Mouse (Mus musculus): ENCODE data around the gene Setd7.
"Not testable (repeated sequence)": the region's sequence is repeated elsewhere in the genome, so short reads cannot be mapped to it uniquely, and the experiment has no call there.

The Setd7 gene

DNA sequence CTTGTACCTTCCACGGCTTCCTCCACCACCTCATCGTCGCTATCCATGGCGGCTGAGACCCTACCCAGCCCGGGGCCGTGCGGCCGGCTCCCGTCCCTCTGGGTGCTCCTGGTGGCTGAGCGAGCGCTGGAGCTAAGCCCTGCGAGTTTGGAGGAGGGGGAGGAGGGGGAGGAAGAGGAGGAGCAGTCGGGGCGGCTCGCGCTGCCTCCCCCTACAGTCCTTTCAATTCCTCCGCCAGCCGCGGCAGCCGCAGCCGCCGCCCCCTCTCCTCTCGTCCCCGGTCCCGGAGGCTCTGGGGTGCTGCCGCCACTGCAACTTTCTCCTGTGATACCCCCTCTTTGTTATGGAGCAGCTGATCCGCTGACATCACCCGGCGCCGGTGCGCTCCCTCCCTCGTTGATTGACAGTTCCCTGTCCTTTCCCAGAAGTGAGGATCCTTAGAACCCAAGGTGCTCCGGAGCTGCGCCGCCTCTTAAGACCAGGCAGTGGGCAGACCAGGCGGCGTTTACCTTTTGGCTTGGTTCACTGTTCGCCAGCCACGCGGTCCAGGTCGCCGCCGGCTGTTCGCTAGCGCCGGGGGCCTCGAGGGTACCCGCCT, at the start of gene Setd7:
Gene Setd7, minus strand, starts transcription at position 369 of the 598 bp plus-strand sequence.
- in situ Hi-C loops (cut with MboI, MseI), result no loop called here

DNA sequence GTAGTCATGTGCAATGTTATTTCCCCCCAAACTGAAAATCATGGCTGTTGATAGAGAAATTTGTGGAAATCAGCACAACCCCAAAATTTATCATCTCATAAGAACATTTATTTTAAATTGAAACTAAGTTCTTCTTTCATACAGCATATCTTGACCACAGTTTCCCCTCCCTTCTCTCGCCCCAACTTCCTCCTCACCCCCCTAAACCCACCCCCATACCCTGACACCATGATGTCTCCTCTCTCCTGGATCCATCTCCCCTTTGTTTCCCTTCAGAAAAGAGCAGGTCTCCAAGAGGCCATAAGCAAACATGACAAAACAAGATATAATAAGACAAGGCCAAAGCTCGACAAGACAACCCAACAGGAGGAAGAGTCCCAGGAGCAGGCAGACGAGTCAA, 43.8 kb upstream of the Setd7 start:
- in situ Hi-C loops (cut with MboI, MseI), result no loop called here

DNA sequence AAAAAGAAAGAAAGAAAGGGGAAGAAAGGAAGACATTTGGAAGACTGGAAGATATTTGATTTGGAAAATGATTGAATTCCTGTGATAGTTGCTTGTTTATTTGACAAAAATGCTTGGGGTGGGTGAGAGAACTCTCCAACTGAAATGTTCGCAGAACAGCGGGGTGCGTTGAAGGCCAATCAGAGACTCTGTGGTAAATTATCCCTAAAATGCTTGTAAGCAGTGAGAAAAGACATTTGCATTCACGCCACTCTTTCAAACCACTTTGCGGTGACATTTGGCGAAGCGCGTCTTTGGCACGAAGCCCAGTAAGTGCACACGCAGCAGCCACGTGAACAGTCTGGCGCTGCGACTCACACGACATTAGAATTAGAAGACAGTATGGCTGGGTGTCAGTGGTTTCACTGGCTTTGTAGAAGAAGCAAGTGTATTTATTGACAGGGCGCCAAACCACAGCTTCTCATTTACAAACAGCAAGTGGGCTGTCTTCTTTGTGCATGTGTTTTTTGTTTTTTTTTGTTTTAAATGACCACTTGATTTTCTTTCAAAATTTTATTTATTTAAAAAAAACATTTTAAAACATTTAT, 43.1 kb upstream of the Setd7 start:
- in situ Hi-C loops (cut with MboI, MseI), result no loop called here

DNA sequence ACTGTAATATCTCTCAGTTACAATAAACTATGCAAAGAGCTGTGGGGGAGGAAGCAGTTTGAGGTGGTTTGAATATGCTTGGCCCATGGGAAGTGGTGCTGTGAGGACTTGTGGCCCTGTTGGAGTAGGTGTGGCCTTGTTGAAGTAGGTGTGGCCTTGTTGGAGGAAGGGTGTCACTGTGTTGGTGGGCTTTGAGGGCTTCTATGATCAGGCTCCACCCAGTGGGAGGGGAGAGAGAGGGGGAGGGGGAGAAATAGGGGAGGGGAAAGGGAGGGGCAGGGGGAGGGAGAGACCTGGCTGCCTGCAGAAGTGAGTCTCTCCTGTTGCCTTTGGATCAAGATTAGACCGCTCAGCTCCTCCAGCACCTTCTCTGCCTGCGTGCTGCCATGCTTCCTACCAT, 40.8 kb upstream of the Setd7 start:
- in situ Hi-C loops (cut with MboI, MseI), result no loop called here

DNA sequence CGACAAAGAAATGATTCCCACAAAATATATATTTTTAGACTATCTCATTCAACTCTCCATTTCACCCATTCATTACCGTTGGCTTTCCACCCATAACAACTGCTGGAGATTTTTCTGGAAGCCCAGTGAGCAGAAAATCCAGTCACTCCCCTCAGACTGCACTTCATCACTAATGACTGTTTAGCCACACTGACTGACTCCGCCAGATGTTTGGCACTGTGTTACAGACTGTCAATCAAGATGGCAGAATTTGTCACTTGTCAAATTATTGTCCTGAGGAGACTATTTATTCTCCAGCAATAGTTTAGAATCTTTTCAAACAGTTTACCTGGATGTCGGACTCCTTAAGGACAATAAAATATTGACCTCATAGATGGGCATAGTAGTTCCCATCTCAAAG, 40.0 kb upstream of the Setd7 start:
- in situ Hi-C loops (cut with MboI, MseI), result no loop called here

DNA sequence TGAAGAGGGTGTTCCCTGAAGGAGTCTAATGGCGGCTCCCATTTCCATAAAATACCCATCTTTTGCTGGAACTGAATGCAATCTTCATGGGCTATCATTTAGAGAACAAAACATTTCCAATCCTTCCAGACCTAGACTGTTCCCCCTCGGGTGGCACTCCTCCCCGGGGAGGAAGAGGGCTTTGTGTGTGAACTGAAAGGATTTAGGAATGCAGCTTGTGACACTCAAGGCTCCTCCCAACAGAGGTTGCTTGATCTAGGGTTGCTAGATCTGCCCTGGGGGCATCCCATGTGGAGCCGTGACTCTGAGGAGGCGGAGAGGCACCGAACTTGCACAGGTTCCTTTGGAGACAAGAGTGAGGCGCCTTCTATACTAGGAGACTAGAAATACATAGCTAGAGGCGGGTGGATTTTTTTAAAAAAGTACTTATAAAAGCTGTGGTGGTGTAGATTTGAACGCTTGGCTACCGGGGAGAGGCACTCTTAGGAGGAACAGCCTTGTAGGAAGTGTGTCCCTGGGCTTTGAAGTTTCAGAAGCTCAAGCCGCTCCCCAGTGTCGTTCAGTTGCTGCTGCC, 38.5 kb upstream of the Setd7 start:
- in situ Hi-C loops (cut with MboI, MseI), result no loop called here

DNA sequence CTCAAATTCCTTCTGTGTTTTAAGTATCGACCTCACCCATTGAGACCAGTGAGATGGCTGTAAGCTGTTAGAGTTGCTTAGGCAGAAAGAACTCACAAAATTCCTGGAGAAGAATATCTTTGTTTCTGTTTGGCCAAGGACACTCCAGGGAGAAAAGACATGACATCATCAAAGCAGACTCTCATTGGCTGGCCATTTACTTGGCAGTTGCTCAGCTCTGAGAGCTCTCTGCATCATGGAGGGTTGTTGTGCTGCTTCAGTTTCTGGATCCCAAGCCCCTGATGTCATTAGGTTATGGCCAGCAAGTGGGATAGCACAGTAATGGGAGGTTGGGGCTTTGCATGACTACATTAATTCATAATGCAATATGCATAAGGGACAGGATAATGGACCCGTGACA, 35.9 kb upstream of the Setd7 start:
- in situ Hi-C loops (cut with MboI, MseI), result no loop called here

DNA sequence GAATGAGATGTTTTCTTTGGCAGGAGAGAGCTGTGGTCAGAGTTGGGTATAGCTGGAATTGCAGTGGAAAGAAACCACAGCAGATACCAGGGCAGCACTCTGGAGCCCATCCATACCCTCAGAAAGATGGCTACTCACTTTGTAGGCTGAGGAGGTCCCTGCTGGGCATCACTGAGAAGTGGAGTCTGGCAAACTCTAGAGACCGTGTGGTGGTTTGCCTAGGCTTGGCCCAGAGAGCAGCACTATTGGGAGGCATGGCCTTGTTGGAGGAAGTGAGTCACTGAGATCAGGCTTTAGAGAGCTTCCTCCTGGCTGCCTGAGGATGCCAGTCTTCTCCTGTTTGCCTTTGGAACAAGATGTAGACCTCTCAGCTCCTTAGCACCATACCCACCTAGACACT, 32.8 kb upstream of the Setd7 start:
- in situ Hi-C loops (cut with MboI, MseI), result no loop called here

DNA sequence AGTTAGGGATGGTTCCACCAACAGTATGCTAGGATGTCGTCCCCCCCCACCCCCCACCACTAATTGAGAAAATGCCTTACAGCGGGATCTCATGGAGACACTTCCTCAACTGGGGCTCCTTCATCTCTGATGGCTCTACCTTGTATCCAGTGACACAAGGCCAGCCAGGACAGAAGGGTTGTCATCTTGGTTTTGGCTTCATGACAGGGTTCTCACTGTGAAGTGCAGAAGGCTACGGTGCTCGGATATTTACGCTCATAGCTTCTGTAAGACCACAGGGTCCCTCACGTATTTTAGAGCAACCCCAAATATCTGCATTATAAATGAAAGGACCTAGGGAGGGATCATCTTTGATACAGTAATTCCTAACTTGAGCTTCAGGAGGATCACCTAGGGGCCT, 30.9 kb upstream of the Setd7 start:
- in situ Hi-C loops (cut with MboI, MseI), result no loop called here

DNA sequence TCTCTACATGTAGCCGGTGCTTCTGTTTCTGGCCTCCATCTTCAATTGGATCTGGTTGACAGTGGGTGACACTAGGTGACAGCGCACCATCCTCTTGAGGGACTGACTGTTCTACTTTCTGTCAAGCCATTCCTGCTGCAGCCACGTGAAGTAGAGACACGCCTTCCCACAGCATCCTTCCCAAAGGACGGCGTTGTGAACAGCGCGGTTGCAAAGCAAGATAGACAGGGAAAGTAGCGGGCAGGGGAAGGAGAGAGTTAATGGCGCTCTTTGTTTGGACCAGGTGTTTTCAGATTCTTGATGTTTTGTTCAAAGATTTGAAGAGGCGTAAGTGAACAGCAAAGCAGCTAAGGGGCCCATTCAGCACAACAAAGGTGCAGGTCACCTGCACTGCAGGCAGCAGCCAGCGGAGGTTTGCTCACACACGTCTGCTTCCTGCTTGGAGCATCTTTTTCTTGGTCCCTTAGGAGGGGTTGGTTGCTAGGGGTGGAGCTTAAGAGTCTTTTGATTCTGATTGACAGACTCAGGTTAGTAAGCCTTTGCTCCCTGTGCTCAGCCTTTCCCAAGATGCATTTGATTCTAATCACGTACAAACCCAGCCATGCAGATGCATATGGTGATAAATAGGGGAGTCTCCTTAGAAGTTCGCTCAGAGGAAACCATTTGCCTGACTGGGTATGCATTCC, 29.7 kb upstream of the Setd7 start:
- in situ Hi-C loops (cut with MboI, MseI), result no loop called here

DNA sequence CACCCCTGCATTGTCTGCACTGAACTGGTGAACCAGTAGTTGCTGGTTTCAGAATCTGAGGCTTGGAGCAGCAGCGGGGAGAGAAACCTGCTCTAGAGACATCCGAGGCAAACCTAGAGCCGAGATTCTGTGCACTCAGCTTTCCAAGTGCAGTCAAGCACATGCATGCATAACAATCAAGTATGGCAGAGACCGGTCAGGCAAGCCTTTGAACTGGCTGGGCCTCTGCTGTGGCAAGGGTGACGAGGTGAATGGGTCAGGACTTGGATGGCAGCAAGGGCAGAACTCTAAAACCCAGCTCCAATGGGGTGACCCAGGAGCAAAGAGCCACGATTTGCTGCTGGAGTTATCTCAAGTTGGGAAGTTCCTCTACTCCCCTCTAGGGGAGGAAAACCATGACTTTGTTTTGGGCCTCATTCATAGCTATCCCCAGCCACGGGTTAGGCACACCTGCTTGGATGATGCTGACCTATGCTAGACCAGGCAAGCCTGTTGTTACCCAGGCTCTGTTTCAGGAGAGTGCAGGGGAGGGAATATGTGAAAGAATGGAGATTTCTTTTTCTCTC, 27.1 kb upstream of the Setd7 start:
- in situ Hi-C loops (cut with MboI, MseI), result no loop called here

DNA sequence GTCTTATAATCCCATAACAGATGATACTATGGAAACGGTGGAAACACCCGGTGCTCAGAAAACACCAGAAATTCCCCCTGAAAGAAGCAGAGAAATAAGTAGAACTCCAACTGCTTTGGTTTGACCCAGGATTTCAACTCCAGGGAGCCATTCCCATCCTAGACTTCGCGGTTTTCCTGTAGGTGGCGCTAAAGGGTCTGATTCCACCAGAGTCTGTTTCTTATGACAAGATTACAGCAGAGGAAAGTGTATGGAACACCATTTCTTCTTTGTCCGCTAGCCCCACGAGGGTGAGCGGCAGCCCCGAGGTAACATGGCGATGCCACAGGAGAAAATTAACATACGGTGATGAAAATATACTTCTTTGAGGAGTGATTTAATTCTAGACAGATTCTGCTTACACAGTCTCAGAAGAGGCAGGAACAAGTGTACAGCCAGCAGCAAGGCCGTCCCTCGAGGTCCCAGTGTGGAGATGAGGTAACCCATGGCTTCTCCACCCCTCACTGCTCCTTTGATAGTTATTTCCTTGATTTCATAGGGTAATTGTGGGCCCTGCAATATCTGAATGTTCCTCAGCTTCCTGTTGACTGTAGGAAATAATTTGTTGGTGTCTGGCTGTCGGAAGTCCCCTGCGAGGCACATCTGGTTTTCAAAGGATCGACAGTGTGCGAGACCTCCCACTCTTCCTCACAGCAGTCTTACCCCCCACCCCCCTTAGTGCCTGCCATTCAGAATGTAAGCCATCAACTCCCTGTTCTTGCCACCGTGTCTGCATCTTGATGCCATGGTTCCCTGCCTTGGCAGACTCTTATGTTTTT, 23.1 kb upstream of the Setd7 start:
- in situ Hi-C loops (cut with MboI, MseI), result no loop called here

DNA sequence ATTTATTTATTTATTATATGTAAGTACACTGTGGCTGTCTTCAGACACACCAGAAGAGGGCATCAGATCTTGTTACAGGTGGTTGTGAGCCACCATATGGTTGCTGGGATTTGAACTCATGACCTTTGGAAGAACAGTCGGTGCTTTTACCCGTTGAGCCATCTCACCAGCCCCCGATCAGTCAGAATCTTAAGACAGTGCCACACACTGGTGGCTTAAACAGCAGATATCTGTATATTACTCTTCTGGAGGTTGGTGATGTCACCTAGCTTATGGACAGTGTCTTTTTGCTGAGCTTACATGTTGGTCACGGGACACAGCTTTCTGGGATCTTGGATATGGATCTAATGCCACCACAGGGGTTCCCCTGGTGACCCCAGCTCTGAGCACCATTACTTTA, 18.6 kb upstream of the Setd7 start:
- in situ Hi-C loops (cut with MboI, MseI), result not testable (repeated sequence)

DNA sequence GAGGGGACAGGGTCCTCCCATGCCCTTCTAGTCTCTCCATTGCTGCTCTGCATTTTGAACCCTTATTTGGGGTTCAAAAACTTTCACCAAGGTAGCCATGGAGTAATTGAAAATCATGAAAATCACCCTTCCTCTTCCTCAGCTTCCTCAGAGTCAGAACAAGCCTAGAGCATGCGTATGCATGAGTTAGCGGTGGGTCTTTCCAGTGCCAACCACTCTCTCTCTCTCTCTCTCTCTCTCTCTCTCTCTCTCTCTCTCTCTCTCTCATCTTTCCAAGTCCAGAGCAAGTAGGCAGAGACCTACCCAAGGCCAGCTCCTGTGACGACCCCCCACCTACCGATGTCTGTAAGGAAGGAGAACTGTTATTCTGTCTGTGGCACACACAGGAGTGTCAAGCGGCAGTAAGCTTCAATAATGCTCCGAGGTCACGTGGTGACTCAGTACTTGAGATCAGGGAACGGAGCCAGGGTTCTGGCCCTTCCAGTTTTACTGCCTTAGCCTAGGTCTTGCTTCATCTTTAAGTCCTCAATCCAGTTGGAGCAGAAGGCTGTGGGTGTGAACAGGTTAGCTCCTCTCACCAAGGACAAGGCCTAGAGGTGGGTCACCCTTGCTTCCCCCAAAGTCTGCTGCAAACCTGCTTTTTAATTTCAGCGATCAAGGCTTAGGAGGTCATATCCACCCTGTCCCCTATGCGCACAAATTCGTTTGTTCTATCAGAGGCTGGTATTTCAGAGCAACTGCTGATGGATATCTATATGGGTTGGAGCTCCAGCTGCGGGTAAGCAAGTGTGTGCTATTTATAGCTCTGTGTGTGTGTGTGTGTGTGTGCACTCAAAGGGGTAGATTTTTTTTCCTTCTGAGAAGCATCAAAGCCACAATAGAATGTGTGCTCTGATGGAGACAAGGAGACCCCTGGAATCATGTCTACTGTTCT, 17.4 kb upstream of the Setd7 start:
- in situ Hi-C loops (cut with MboI, MseI), result no loop called here

DNA sequence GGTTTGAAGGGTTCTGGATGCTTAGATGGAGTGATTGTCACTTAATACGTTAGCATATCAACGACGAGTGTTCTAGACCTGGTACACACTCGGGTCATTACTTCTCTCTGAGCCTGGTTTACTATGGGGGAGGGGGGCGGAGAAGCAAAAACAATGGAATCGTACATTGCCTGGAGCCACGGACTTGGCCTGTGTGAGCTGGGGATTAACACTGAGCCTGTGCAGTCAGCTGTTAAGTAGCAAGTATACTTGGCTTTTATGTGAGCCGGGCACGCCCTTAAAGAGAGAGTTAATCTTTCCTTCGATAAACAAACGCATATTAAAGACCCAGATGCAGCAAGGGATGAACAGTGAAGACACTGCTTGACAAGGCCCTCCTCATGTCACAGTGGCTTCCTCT, 16.7 kb upstream of the Setd7 start:
- in situ Hi-C loops (cut with MboI, MseI), result no loop called here

DNA sequence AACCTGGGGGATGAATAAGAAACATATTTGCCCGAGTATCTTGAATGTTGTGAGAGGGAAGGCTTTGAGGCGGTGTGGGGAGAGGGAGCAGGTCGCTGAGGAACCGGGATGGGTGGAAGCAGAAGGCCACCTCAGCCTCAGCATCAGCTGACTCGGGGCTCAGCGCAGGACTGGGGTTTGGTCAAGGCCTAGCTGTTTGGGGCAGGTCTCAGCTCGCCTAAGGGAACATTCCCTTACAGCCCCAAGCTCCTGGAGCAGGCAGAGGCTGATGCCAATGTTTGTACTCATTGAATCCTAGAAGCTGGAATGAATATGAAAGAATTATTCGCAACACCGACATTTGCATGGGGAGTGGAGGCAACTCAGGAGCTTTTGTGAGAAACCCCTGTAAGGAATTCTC, 13.2 kb upstream of the Setd7 start:
- in situ Hi-C loops (cut with MboI, MseI), result no loop called here

DNA sequence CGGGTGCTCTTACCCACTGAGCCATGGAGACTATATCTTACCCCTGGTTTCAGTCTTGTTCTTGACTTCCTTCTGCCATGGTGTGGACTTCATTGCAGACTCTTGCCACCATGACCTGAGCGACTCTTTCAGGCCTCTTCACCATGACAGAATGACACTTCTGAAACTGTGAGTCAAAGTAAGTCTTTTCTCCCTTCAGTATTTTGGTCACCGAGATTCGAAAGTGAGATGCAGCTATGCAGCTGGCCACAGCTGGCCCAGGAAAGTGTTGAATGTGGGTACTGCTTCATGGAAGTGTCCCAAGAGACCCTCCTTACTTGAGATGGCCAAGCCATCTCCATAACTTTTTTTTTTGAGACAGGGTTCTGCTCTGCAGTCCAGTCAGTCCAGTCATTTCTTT, 9.5 kb upstream of the Setd7 start:
- in situ Hi-C loops (cut with MboI, MseI), result no loop called here

DNA sequence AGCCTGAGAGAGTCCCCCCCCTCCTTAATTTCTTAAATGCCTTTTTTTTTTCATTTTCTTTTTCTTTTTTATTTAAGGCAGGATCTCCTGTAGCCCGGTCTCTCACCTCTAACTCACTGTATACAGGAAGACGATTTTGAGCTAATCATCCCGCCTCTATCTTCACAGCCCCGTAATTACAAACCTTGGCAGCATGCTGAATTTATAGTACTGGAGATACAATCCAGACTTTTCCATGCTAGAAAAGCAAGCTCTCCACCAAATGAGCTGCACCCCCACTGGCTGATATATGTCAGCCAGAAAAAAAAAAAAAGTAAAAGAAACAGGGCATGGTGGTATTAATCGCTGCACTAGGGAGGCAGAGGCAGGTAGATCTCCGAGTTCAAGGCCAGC, 1.3 kb upstream of the Setd7 start:
- in situ Hi-C loops (cut with MboI, MseI), result no loop called here

DNA sequence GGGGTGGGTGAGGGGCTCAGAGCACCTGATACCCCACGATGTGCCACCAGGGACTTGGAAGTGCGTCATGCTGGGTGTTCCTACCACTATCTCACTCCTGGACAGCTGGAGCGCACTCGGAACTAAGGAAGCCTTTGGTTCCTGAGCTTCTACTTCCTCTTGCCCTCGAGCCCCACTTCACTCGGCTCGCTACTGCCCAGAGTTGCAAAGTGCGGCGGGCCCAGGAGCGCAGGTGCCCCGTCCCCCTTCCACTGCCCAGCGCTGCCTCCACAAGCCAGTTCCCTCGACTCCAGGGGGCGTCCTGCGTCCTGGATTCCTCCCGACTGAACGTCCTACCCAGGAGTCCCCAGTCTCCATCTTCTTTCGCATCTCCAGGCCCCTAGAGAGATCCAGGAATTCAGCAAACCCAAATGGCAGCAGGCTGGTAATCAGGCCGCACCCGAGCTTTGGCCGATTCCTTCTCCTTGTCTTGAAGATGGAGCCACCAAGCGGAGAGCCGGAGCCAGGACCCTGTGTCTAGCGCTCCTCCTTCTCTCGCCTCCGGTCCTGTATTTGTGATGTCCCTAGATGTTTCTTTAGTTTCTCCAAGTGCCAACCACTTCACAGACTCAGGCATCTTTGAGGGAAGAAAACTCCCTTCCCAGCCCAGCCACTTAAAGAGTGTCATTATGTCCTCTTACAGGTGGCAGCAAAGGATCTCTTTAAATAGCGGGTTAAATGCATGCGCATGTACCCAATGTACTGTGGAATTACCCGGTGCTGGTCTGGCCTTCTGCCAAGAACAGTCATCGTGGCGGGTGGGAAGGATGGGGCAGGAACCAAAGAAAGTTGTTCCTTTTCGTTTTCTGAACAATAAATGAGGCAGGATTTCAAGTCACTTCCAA, 672 bp upstream of the Setd7 start:
- in situ Hi-C loops (cut with MboI, MseI), result no loop called here

Data from T-helper 1 cell (primary cell).